Mouse (Mus musculus) MEL (cell line): ENCODE results near the gene Yap1.

Experiments used
- BHLHE40 ChIP-seq: IDR thresholded peaks from 2 replicates; pipeline ENCODE4 v1.6.1; 2012; ENCODE audit warnings: low read depth, mild to moderate bottlenecking, inconsistent platforms, low read length, improper control_type of control experiment, borderline replicate concordance
- CHD1 ChIP-seq: IDR thresholded peaks from 2 replicates; pipeline ENCODE4 v1.6.1; 2012; ENCODE audit warnings: low read depth, mild to moderate bottlenecking, inconsistent platforms, low read length, improper control_type of control experiment
- CHD2 ChIP-seq: IDR thresholded peaks from 2 replicates; pipeline ENCODE4 v1.6.1; 2011; ENCODE audit warnings: low read length, improper control_type of control experiment
- GATA1 ChIP-seq: IDR thresholded peaks from 2 replicates; pipeline ENCODE4 v1.6.1; 2011; ENCODE audit warnings: low read depth, low read length, improper control_type of control experiment
- MAX ChIP-seq: IDR thresholded peaks from 2 replicates; pipeline ENCODE4 v1.6.1; 2011; ENCODE audit warnings: low read length, improper control_type of control experiment
- NRF1 ChIP-seq: IDR thresholded peaks from 2 replicates; pipeline ENCODE4 v1.6.1; 2014; ENCODE audit warnings: low read depth, mild to moderate bottlenecking, inconsistent platforms, low read length, improper control_type of control experiment, moderate library complexity; ENCODE audit not compliant: poor library complexity, insufficient read depth, severe bottlenecking

DNA sequence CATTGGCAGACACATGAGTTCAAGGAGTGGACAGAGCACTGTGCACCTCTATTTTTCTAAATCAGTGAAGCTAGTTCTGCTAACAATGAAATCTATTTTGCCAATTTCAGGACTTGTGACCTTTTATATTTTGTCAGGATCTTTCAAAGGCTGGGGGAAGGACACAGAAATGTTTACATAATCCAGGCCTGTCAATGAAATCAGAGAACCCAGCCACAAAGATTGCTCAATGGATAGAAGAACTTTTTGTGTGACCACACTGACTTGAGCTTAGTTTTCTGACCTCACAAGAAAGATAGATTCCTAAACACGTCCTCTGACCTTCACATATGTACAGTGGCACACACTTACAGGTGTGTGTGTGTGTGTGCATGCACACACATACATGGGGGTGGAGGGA, 113.2 kb downstream of the Yap1 start:
- TF ChIP-seq NRF1 (no peak), CHD1 (no peak), MAX (no peak), CHD2 (no peak), GATA1 (no peak), BHLHE40 (no peak)
